Mouse (Mus musculus): ENCODE measurements around the gene Krtap16-1. TPM values are rescaled to one million over a fixed set of nuclear protein-coding genes. Genes with fewer than 3 reads are reported as not detected.
A peak's percentile ranks its signal among the peaks of the same experiment; 100 is the strongest.

The Krtap16-1 gene
- total and polyA plus RNA-seq, 3 experiments: not detected

DNA sequence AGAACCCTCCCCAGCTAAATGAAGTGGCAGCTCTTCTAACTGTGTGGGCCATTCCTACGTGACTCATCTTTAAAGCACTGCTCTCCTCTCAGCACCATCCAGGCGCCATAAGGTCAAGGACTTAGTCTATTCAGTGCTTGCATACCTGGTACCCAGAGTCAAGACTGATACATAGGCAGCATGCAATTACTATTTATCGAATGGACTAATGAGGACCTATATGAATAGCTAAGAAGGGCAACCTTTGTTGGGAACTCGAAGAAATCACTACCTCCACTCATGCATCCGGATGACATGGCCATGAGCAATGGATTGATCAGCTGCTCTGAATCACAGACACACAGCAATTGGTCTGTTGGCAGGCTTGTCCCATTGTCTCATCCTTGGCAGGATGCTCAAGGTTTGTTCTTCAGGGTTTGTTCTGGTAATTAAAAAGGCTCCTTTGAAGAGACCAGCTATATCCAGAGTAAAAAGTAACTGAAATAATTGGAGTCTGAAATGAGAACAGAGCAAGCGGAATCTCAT, 3.5 kb upstream of the Krtap16-1 start:
- no peak overlapping the region for H3K9ac ChIP-seq (ENCODE audit: insufficient read depth, low read depth)
- DNase-seq (ENCODE audit: extremely low read depth): no peak
- in situ Hi-C loops (cut with MboI; ENCODE audit: low pct_ligation_motif_present, low pct_unique_long_range_greater_than_20kb, low sequenced_read_pairs): no loop called here
- dilution Hi-C loops (cut with MboI; ENCODE audit: extremely low pct_ligation_motif_present, extremely low pct_unique_long_range_greater_than_20kb, low sequenced_read_pairs): no loop called here
- peaks cover 5 to 10% of the 10 kb centered on the region in 2 experiments for H3K4me1 ChIP-seq (ENCODE audit: control insufficient read depth in 1 of 2, insufficient read depth in 2 of 2)
- no peaks in the 10 kb centered on the region for H3K9me3 ChIP-seq (replicated peaks; ENCODE audit: low read length)
- H3K4me2 ChIP-seq (ENCODE audit: insufficient read depth, low read depth, poor library complexity, severe bottlenecking): no peak overlapping the region
- H3K36me3 ChIP-seq (replicated peaks in 1 of 2; ENCODE audit: control insufficient read depth in 1 of 2, insufficient read depth in 1 of 2, low read length in 1 of 2): no peaks in the 10 kb centered on the region
- TF ChIP-seq POLR2A (IDR thresholded peaks at IDR 0.05; ENCODE audit: low read depth, low read length) (no peak), CHD2 (IDR thresholded peaks at IDR 0.05; ENCODE audit: low read length) (no peak), MXI1 (IDR thresholded peaks at IDR 0.05; ENCODE audit: low read depth, low read length) (no peak), NRF1 (IDR thresholded peaks at IDR 0.05; ENCODE audit: low read depth, low read length) (no peak), ZMIZ1 (IDR thresholded peaks at IDR 0.05; ENCODE audit: low read depth, low read length) (no peak), USF1 (IDR thresholded peaks at IDR 0.05; ENCODE audit: low read depth, low read length) (no peak), IRF4 (IDR thresholded peaks at IDR 0.05; ENCODE audit: low read depth, low read length) (no peak)
- H3K4me3 ChIP-seq (replicated peaks in 1 of 3; ENCODE audit: low read depth in 2 of 3, low read length in 2 of 3, poor library complexity in 1 of 3): no peak overlapping the region
- no peak overlapping the region for H3K27ac ChIP-seq (ENCODE audit: insufficient read depth, low read depth)
- no peaks in the 10 kb centered on the region for H3K79me2 ChIP-seq (replicated peaks; ENCODE audit: control insufficient read depth, extremely low read depth, insufficient read depth, poor library complexity, severe bottlenecking)
- peaks cover 82% of the 10 kb centered on the region for H3K27me3 ChIP-seq (replicated peaks)

DNA sequence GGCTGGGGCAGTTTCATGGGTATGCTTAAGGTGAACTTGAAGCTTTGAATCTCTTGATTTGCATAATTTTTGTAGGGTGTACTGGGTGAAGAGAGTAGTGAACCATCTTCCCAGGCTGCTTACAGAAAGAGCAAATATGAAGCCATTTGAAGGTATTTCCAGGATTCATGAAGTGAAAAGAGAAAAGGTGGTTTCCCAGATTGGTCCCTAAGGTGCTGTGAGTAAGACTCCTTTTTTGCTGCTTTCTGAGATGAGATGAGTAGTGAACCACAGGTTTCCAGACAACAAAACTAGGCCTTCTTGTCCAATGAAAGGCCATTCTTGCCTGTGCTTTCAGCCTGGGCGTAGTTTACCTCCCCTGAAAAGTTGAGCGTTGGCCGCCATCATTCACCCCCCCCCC, 2.1 kb upstream of the Krtap16-1 start:
- in situ Hi-C loops (cut with MboI; ENCODE audit: low pct_ligation_motif_present, low pct_unique_long_range_greater_than_20kb, low sequenced_read_pairs): no loop called here
- Histone ChIP-seq H3K4me3 (replicated peaks in 1 of 3; ENCODE audit: low read depth in 2 of 3, low read length in 2 of 3, poor library complexity in 1 of 3) (no peak overlapping the region), H3K9me3 (replicated peaks; ENCODE audit: low read length) (no peaks in the 10 kb centered on the region), H3K4me2 (ENCODE audit: insufficient read depth, low read depth, poor library complexity, severe bottlenecking) (peak overlapping the region; percentile 33; the same call in 1 of the 2 replicates), H3K4me1 (ENCODE audit: control insufficient read depth in 1 of 2, insufficient read depth in 2 of 2) (peaks cover 8 to 12% of the 10 kb centered on the region in 2 experiments), H3K79me2 (replicated peaks; ENCODE audit: control insufficient read depth, extremely low read depth, insufficient read depth, poor library complexity, severe bottlenecking) (no peaks in the 10 kb centered on the region), H3K27ac (ENCODE audit: insufficient read depth, low read depth) (no peak overlapping the region), H3K36me3 (replicated peaks in 1 of 2; ENCODE audit: control insufficient read depth in 1 of 2, insufficient read depth in 1 of 2, low read length in 1 of 2) (no peaks in the 10 kb centered on the region), H3K27me3 (replicated peaks) (peaks cover 80% of the 10 kb centered on the region), H3K9ac (ENCODE audit: insufficient read depth, low read depth) (no peak overlapping the region)
- DNase-seq (ENCODE audit: extremely low read depth): peak; percentile 78
- dilution Hi-C loops (cut with MboI; ENCODE audit: extremely low pct_ligation_motif_present, extremely low pct_unique_long_range_greater_than_20kb, low sequenced_read_pairs): no loop called here
- no peak for TF ChIP-seq RAD21 (IDR thresholded peaks at IDR 0.05; ENCODE audit: low read depth, low read length)
- no peak for TF ChIP-seq NELFE (IDR thresholded peaks at IDR 0.05; ENCODE audit: low read depth, low read length)
- TF ChIP-seq MYC (IDR thresholded peaks at IDR 0.05; ENCODE audit: low read depth, low read length): no peak
- no peak for TF ChIP-seq MXI1 (IDR thresholded peaks at IDR 0.05; ENCODE audit: low read depth, low read length)
- peak; percentile 85; the same call in 1 of the 2 replicates for TF ChIP-seq MEF2A (IDR thresholded peaks at IDR 0.05; ENCODE audit: borderline replicate concordance, low read depth, low read length)
- TF ChIP-seq ZNF384 (IDR thresholded peaks at IDR 0.05; ENCODE audit: low read depth, low read length): no peak; the same call in 1 of the 2 replicates
- TF ChIP-seq TBP (conservative IDR thresholded peaks at IDR 0.05; ENCODE audit: low read depth, low read length): no peak
- TF ChIP-seq BHLHE40 (IDR thresholded peaks at IDR 0.05; ENCODE audit: low read depth, low read length): peak; percentile 18; the same call in 1 of the 2 replicates
- TF ChIP-seq CTCF (conservative IDR thresholded peaks at IDR 0.05 in 1 of 2, IDR thresholded peaks at IDR 0.05 in 1 of 2; ENCODE audit: low read depth in 2 of 2, low read length in 2 of 2): no peak
- TF ChIP-seq TCF12 (IDR thresholded peaks at IDR 0.05; ENCODE audit: low read depth, low read length): no peak
- peak; percentile 69; the same call in 1 of the 2 replicates for TF ChIP-seq EP300 (IDR thresholded peaks at IDR 0.05; ENCODE audit: low read length)
- TF ChIP-seq KAT2A (IDR thresholded peaks at IDR 0.05; ENCODE audit: insufficient replicate concordance, low read length): no peak
- no peak for TF ChIP-seq NRF1 (IDR thresholded peaks at IDR 0.05; ENCODE audit: low read depth, low read length)
- no peak for TF ChIP-seq SIN3A (IDR thresholded peaks at IDR 0.05; ENCODE audit: low read length)
- TF ChIP-seq JUN (IDR thresholded peaks at IDR 0.05; ENCODE audit: insufficient read depth, low read depth, low read length): peak; percentile 42; the same call in 1 of the 2 replicates
- no peak for TF ChIP-seq ZKSCAN1 (IDR thresholded peaks at IDR 0.05; ENCODE audit: borderline replicate concordance, low read depth, low read length)
- TF ChIP-seq IRF4 (IDR thresholded peaks at IDR 0.05; ENCODE audit: low read depth, low read length): peak; percentile 74; the same call in 1 of the 2 replicates
- TF ChIP-seq E2F4 (IDR thresholded peaks at IDR 0.05; ENCODE audit: insufficient replicate concordance, low read depth, low read length): no peak
- TF ChIP-seq UBTF (IDR thresholded peaks at IDR 0.05; ENCODE audit: low read depth, low read length): no peak
- no peak for TF ChIP-seq ZMIZ1 (IDR thresholded peaks at IDR 0.05; ENCODE audit: low read depth, low read length)
- 0 out of 2 replicates have a peak, but pooled peaks have one; percentile 10 for TF ChIP-seq MAFK (IDR thresholded peaks at IDR 0.05; ENCODE audit: insufficient replicate concordance, low read length)
- TF ChIP-seq CHD1 (IDR thresholded peaks at IDR 0.05; ENCODE audit: low read depth, low read length): no peak
- TF ChIP-seq CHD2 (IDR thresholded peaks at IDR 0.05; ENCODE audit: low read length): no peak
- TF ChIP-seq ETS1 (conservative IDR thresholded peaks at IDR 0.05; ENCODE audit: low read depth, low read length): peak; percentile 22; the same call in 1 of the 2 replicates

Data from CH12.LX (cell line).